Mouse (Mus musculus) bone marrow macrophage, adult 2 months (primary cell): ENCODE measurements around the gene Smyd4. TPM values are rescaled to one million over a fixed set of nuclear protein-coding genes. Genes with fewer than 3 reads are reported as not detected.

Source experiments
- H3K27ac ChIP-seq: 2 replicates; pipeline ENCODE4 v1.5.1; 2012; ENCODE audit warnings: low read depth, low read length; ENCODE audit not compliant: insufficient read depth
- H3K4me1 ChIP-seq: 2 replicates; pipeline ENCODE4 v1.6.1; 2012; ENCODE audit warnings: low read length; ENCODE audit not compliant: control insufficient read depth, insufficient read depth
- H3K4me3 ChIP-seq: 2 replicates; pipeline ENCODE4 v1.5.1; 2012; ENCODE audit warnings: mild to moderate bottlenecking, low read length, moderate library complexity; ENCODE audit not compliant: insufficient read depth
- CTCF ChIP-seq: IDR thresholded peaks from 2 replicates; pipeline ENCODE4 v1.5.1; 2012; ENCODE audit warnings: low read depth, mild to moderate bottlenecking, low read length, moderate library complexity
- POLR2A ChIP-seq: IDR thresholded peaks from 2 replicates; pipeline ENCODE4 v1.6.1; 2012; ENCODE audit warnings: mild to moderate bottlenecking, low read depth, low read length, borderline replicate concordance
- polyA plus RNA-seq: library from polyadenylated mRNA; stranded (reverse); fragments of >200 nt; gene quantifications from 2 replicates; pipeline ENCODE4 v1.2.4, GENCODE M21; 2012; ENCODE audit not compliant: missing spikeins, insufficient read depth, insufficient read length

Gene Smyd4
- polyA plus RNA-seq, 1 experiment = 4.9 TPM

DNA sequence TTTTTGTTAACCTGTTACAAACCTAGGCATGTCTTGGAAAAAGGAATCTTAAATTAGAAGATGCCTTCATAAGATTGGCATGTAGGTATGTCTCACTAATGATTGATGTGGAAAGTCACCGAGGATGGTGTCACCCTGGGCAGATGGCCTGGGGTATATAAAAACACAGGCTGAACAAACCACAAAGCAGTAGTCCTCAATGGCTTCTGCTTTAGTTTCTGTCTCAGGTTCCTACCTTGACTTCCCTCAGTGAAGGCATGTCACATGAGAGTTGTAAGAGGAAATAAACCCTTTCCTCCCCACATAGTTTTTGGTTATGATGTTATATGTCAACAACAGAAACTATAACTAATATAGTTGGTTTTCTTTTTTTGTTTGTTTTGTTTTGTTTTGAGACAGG, 47.4 kb downstream of the Smyd4 start:
- Histone ChIP-seq H3K4me3 (no peak overlapping the region), H3K27ac (no peak overlapping the region), H3K4me1 (peaks cover 41% of the 10 kb centered on the region)
- no peak for TF ChIP-seq CTCF
- TF ChIP-seq POLR2A = no peak

DNA sequence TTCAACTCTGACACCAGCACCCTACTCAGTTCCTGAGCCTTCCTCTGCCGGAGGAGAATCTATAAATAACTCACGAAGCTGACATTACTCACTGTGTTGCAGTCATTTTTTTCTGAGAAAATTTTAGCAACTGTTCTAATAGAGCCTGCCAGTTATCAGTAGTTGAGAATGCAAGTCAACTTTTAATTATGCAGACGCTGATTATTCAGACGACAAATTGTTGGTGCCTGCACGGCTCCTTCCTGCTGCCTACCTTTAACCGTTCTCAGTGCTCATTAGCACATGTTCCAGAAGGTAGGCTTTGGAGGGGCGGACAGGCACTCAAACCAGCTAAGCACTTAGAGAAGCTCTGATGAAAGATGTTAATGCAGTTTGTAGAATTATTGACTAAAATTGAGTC, 49.2 kb downstream of the Smyd4 start:
- H3K4me1 ChIP-seq = peaks cover 42% of the 10 kb centered on the region
- TF ChIP-seq POLR2A = no peak
- H3K27ac ChIP-seq = no peak overlapping the region; the same call in 1 of the 2 replicates
- H3K4me3 ChIP-seq = no peak overlapping the region

- Histone ChIP-seq H3K4me3 (no peak overlapping the region), H3K27ac (no peak overlapping the region), H3K4me1 (peaks cover 51% of the 10 kb centered on the region)
- TF ChIP-seq POLR2A = no peak
These were observed 51.2 kb downstream of the Smyd4 start for GRCm38 (mm10) chr11:75399411-75399841.

- Histone ChIP-seq H3K4me3 (no peak overlapping the region), H3K4me1 (peaks cover 52% of the 10 kb centered on the region), H3K27ac (no peak overlapping the region)
- no peak for TF ChIP-seq POLR2A
- no peak for TF ChIP-seq CTCF
These were observed 51.9 kb downstream of the Smyd4 start for GRCm38 (mm10) chr11:75400099-75400498.

- Histone ChIP-seq H3K4me3 (no peak overlapping the region), H3K27ac (no peak overlapping the region)
These were observed 54.0 kb downstream of the Smyd4 start for GRCm38 (mm10) chr11:75402271-75402690.

GRCm38 (mm10) chr11:75403301-75404052, 55.2 kb downstream of the Smyd4 start:
- H3K4me1 ChIP-seq = peaks cover 27% of the 10 kb centered on the region
- no peak overlapping the region for H3K4me3 ChIP-seq
- no peak overlapping the region for H3K27ac ChIP-seq
- no peak for TF ChIP-seq CTCF
- TF ChIP-seq POLR2A = no peak

More at GRCm38 (mm10) chr11:75402271-75402690, 54.0 kb downstream of the Smyd4 start:
- TF ChIP-seq POLR2A (no peak), CTCF (peak; percentile 32; the same call in 1 of the 2 replicates)
- H3K4me1 ChIP-seq = peaks cover 39% of the 10 kb centered on the region

DNA sequence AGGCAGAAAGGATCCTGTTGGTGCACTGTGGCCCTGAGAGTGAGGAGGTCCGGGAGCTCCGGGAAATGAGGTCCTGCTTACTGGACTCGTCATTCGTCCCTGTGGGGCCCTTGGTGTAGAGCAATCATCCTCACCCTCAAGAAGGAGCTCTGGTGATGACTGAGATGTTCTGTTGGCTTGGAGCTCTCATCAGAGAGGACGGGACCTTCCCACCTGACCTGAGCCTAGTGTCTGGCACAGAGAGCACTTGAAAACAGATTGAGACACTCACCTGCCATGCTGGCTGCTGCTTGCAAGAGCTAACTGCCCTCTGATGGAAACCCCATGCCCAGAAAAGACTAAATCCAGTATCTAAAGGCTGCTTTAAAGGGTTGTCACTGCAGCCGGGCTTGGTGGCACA, 56.6 kb downstream of the Smyd4 start:
- TF ChIP-seq CTCF (no peak), POLR2A (no peak)
- Histone ChIP-seq H3K4me3 (no peak overlapping the region), H3K27ac (no peak overlapping the region), H3K4me1 (peaks cover 15% of the 10 kb centered on the region)

DNA sequence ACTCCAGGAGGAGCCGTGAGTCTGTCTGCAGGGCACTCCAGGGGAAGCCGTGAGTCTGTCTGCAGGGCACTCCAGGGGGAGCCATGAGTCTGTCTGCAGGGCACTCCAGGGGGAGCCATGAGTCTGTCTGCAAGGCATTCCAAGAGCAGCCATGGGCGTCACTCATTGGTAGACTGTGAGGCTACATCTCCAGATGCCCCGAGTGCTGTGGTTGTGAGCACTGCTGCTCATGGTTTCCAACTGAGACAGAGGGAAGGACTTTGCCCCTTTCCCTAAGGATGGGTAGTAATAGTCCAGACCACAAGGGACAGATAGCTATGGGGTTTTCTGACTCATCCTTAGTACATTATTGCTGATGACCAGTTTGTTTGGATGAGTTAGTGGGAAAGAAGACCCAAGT, 57.9 kb downstream of the Smyd4 start:
- TF ChIP-seq CTCF (no peak), POLR2A (no peak)
- no peak overlapping the region for H3K27ac ChIP-seq
- peaks cover 12% of the 10 kb centered on the region for H3K4me1 ChIP-seq

GRCm38 (mm10) chr11:75406865-75407264, 58.6 kb downstream of the Smyd4 start:
- no peak for TF ChIP-seq POLR2A
- TF ChIP-seq CTCF = no peak
- no peak overlapping the region for H3K4me3 ChIP-seq
- H3K27ac ChIP-seq = no peak overlapping the region
- H3K4me1 ChIP-seq = peaks cover 12% of the 10 kb centered on the region

More for the DNA sequence above, 57.9 kb downstream of the Smyd4 start:
- H3K4me3 ChIP-seq = no peak overlapping the region

- no peak overlapping the region for H3K27ac ChIP-seq
- no peak overlapping the region for H3K4me3 ChIP-seq
- H3K4me1 ChIP-seq = peaks cover 10% of the 10 kb centered on the region
- TF ChIP-seq POLR2A = no peak
- no peak for TF ChIP-seq CTCF
These were observed 61.7 kb downstream of the Smyd4 start for GRCm38 (mm10) chr11:75409679-75410575.
